Comparison of ENCODE assay signal across 9 mouse cellular contexts in the genomic region with DNA sequence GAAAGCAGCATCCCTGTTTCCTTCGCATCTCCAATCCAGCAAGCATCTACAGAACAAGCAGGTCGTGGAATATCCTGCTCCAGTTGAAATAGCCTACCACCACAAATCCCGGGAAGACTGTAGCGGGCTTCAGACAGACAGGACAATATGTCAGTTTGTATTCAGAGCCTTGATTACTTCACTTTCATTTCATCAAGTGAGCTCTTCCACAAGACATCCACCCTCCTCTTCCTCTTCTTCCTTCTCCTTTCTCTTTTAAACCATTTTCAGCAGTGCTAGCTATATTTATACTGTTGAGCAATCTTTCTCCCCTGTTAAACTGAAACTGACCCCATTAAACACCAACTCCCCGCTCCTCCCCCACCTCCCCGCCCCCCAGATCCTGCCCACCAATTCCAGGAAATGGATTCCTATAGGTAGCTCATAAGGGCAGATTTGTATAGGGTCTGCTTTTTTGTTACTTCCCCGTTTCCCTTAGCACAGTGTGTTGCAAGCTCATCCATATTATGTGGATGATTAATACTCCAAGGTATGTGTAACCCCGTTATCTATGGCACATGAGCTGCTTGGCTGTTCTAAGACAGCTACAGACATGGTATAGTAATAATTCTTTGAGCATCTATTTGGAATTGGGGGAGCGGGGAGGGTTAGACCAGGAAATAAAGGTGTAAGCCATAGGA. TPM values are rescaled to one million over a fixed set of nuclear protein-coding genes. Genes with fewer than 3 reads are reported as not detected.
A peak's percentile ranks its signal among the peaks of the same experiment; 100 is the strongest.
DNase-seq lines count a peak whose midpoint lies in the region; ATAC-seq lines count a peak whose summit lies in the region.
"Had no signal": no experiment of that assay in that cellular context is flagged by ENCODE, and none has a peak within 500 bp of the region (broad histone marks: within the 10 kb centered on the region; RNA-seq: fewer than 3 reads in every experiment).

No protein-coding gene starts in this region.

- H3K27ac ChIP-seq in kidney, embryonic 16.5 days (ENCODE audit: low read length) = no peak overlapping the region
- peak overlapping the region; percentile 97 for H3K27ac ChIP-seq in macrophage

- H3K9ac ChIP-seq in kidney, embryonic 16.5 days (replicated peaks; ENCODE audit: low read length) = no peak overlapping the region

- H3K36me3 ChIP-seq in kidney, embryonic 16.5 days (ENCODE audit: insufficient read depth, low read length) = no peaks in the 10 kb centered on the region
- no peaks in the 10 kb centered on the region for H3K36me3 ChIP-seq in macrophage (ENCODE audit: inconsistent target)

- H3K27me3 ChIP-seq in kidney, embryonic 16.5 days (ENCODE audit: insufficient read depth, low read length) = 0 out of 2 replicates have a peak, but pooled peaks cover 3% of the 10 kb centered on the region

- peak overlapping the region; percentile 24 for H3K4me3 ChIP-seq in kidney, embryonic 16.5 days (ENCODE audit: low read length)
- peak overlapping the region; percentile 62 for H3K4me3 ChIP-seq in macrophage (ENCODE audit: inconsistent target)

- 61% methylated on average over 9 of the region's 9 CpGs for WGBS in kidney, embryonic 16.5 days
- 19% methylated on average over 7 of the region's 9 CpGs for WGBS in macrophage (ENCODE audit: missing documents)

- 0 out of 2 replicates have a peak, but pooled peaks cover 3% of the 10 kb centered on the region for H3K4me1 ChIP-seq in kidney, embryonic 16.5 days (ENCODE audit: insufficient read depth, low read length)

- ATAC-seq in kidney, embryonic 16.5 days (ENCODE audit: low FRiP score, low TSS enrichment) = no peak
- peak; percentile 70 for ATAC-seq in granulocyte monocyte progenitor cell, adult 5-6 weeks (replicated peaks; ENCODE audit: poor library complexity, severe bottlenecking)

- no peak for DNase-seq in kidney, adult 11 months
- peak; percentile 24 for DNase-seq in NIH3T3 (ENCODE audit: low read depth)
- no peak for DNase-seq in urinary bladder, postnatal 36 days (ENCODE audit: low spot score in 2 of 2)
- DNase-seq in natural killer cell, adult 2 months (ENCODE audit: low spot score in 2 of 2) = no peak
- no peak for DNase-seq in cerebellum, postnatal 10 days
- DNase-seq: cerebellum, postnatal 36 days had no signal

- 0 out of 2 replicates have a peak, but pooled peaks cover 3% of the 10 kb centered on the region for H3K9me3 ChIP-seq in kidney, embryonic 16.5 days (ENCODE audit: low read length)

- H3K79me2 ChIP-seq in macrophage (ENCODE audit: inconsistent target) = no peaks in the 10 kb centered on the region

- H3K4me2 ChIP-seq in kidney, embryonic 16.5 days (replicated peaks; ENCODE audit: low read depth, low read length) = peak overlapping the region; percentile 45

RNA-seq across cellular contexts. Expression of a gene that starts 33.0 kb away (rescaled TPM):
- 19.2 and 19.7 TPM in 2 replicates for polyA plus RNA-seq in kidney, embryonic 16.5 days (2015; fragmentation: Nextera tagmentation; extraction: Ambion mirVana)
- total RNA-seq in granulocyte monocyte progenitor cell, adult 5-6 weeks (2014; fragmentation: Nextera tagmentation) = 0.75 and 3.4 TPM in 2 replicates
- 3.7 TPM in 2 replicates for total RNA-seq in granulocyte monocyte progenitor cell, adult 5-6 weeks (2017)
- under 1 TPM in 12 of 26 experiments, not detected in 14; 0.04 to 0.63 (median 0.17) TPM for total RNA-seq in macrophage (2018; cell fraction: chromatin; rRNA removed)
- under 1 TPM; 0.04 to 0.80 (median 0.17) TPM for total RNA-seq in macrophage (2018; cell fraction: cytosol; rRNA removed)
- total RNA-seq in macrophage (2018; cell fraction: nucleus; rRNA removed) = 1 to 10 TPM in 4 of 26 experiments, under 1 TPM in 22; 0.12 to 1.3 (median 0.38) TPM
- 0.03 to 0.19 TPM (median 0.10 TPM) in 3 replicates for polyA plus RNA-seq in macrophage (2018)

Comparison
In these comparisons a context has a peak if more than half of its experiments do, and no peak if none do; other contexts are left out.
1. RNA of a gene that starts 33.0 kb away (polyA plus RNA-seq): 19.2 to 19.7 TPM in kidney, embryonic 16.5 days; 0.03 to 0.19 TPM in macrophage; every median in the first group is over 10 times any median in the second.